Mouse (Mus musculus) forebrain, postnatal 0 days (tissue): ENCODE results near the gene Foxn2. TPM values are rescaled to one million over a fixed set of nuclear protein-coding genes. Genes with fewer than 3 reads are reported as not detected.

Source experiments
- ATAC-seq: fragments of 200-750 bp; cut with Nextera tagmentation; 2 replicates; pipeline ENCODE4 v1.8.0; 2017; ENCODE audit warnings: mild to moderate bottlenecking, moderate library complexity
- DNase-seq: peaks from one replicate; pipeline ENCODE4 v3.0.0-alpha.2; 2015
- H3K27ac ChIP-seq: fragments of 300-500 bp; sonication (generic); 2 replicates; pipeline ENCODE4 v1.5.1; 2014; ENCODE audit warnings: low read depth, mild to moderate bottlenecking, antibody characterized with exemption, low read length, moderate library complexity, mixed read lengths
- H3K27me3 ChIP-seq: fragments of 300-500 bp; sonication (generic); 2 replicates; pipeline ENCODE4 v1.6.1; 2014; ENCODE audit warnings: mild to moderate bottlenecking, low read length, mixed read lengths; ENCODE audit not compliant: insufficient read depth
- H3K36me3 ChIP-seq: fragments of 300-500 bp; sonication (generic); 2 replicates; pipeline ENCODE4 v1.6.1; 2014; ENCODE audit warnings: mild to moderate bottlenecking, moderate library complexity; ENCODE audit not compliant: insufficient read depth
- H3K4me1 ChIP-seq: fragments of 300-500 bp; sonication (generic); 2 replicates; pipeline ENCODE4 v1.6.1; 2014; ENCODE audit warnings: antibody characterized with exemption; ENCODE audit not compliant: insufficient read depth
- H3K4me2 ChIP-seq: fragments of 300-500 bp; sonication (generic); 2 replicates; pipeline ENCODE4 v1.6.1; 2014; ENCODE audit warnings: low read depth, mild to moderate bottlenecking, moderate library complexity
- H3K4me3 ChIP-seq: fragments of 300-500 bp; sonication (generic); 2 replicates; pipeline ENCODE4 v1.5.1; 2014; ENCODE audit warnings: low read depth, low read length, mixed read lengths
- H3K9ac ChIP-seq: fragments of 300-500 bp; sonication (generic); 2 replicates; pipeline ENCODE4 v1.6.1; 2014; ENCODE audit warnings: mild to moderate bottlenecking
- H3K9me3 ChIP-seq: fragments of 300-500 bp; sonication (generic); 2 replicates; pipeline ENCODE4 v1.6.1; 2016; ENCODE audit warnings: low read length
- CTCF ChIP-seq: sonication (generic); IDR thresholded peaks from 2 replicates; pipeline ENCODE4 v1.5.1; 2016; ENCODE audit warnings: antibody characterized with exemption, control low read depth, low read depth
- WGBS: fragments of 180-500 bp; shearing (Covaris S2); extraction: QIAGEN DNeasy Blood & Tissue Kit; methylation state at CpG from one replicate; pipeline ENCODE4 v1.1.7; 2014; 5-methylcytosine and 5-hydroxymethylcytosine counted together
- polyA plus RNA-seq: library from polyadenylated mRNA; unstranded; fragments of >200 nt; fragmentation: Nextera tagmentation; extraction: Ambion mirVana; gene quantifications from 2 replicates; pipeline ENCODE4 v1.2.1, GENCODE M21; 2015
- total RNA-seq: library from RNA; depleted of rRNA; stranded (reverse); fragments of >200 nt; gene quantifications from 2 replicates; pipeline ENCODE4 v1.2.3, GENCODE M21; 2014

Foxn2 gene
- total and polyA plus RNA-seq, 2 experiments from 2014 or later = 5.0 to 11.2 TPM

- Histone ChIP-seq H3K9me3 (no peaks in the 10 kb centered on the region), H3K36me3 (no peaks in the 10 kb centered on the region), H3K9ac (no peak overlapping the region), H3K27ac (no peak overlapping the region), H3K4me2 (no peak overlapping the region), H3K27me3 (no peaks in the 10 kb centered on the region), H3K4me1 (peaks cover 15% of the 10 kb centered on the region), H3K4me3 (no peak overlapping the region)
- ATAC-seq (no peak), DNase-seq (no peak)
- whole genome bisulfite sequencing = 99% methylated on average over 5 of the region's 5 CpGs
- TF ChIP-seq CTCF = no peak
Measured at GRCm38 (mm10) chr17:88492107-88492460, 51.6 kb downstream of the Foxn2 start.

- H3K4me2 ChIP-seq = peak overlapping the region; percentile 50
- 0 out of 2 replicates have a peak overlapping the region, but pooled peaks have one; percentile 22 for H3K4me3 ChIP-seq
- ATAC-seq = no peak
Measured at GRCm38 (mm10) chr17:88493551-88493950, 53.0 kb downstream of the Foxn2 start.

GRCm38 (mm10) chr17:88494121-88494771 is 53.7 kb downstream of the Foxn2 start:
- peak overlapping the region; percentile 22 for H3K4me3 ChIP-seq
- H3K9ac ChIP-seq = peak overlapping the region; percentile 62
- peak overlapping the region; percentile 50 for H3K4me2 ChIP-seq
- H3K9me3 ChIP-seq = no peaks in the 10 kb centered on the region
- TF ChIP-seq CTCF = 0 out of 2 replicates have a peak, but pooled peaks have one; percentile 1
- H3K4me1 ChIP-seq = peaks cover 15% of the 10 kb centered on the region
- WGBS = 4% methylated on average over 14 of the region's 14 CpGs
- no peaks in the 10 kb centered on the region for H3K36me3 ChIP-seq
- peak; percentile 87 for DNase-seq
- ATAC-seq = peak; percentile 97
- H3K27ac ChIP-seq = peak overlapping the region; percentile 87
- no peaks in the 10 kb centered on the region for H3K27me3 ChIP-seq

More at GRCm38 (mm10) chr17:88493551-88493950, 53.0 kb downstream of the Foxn2 start:
- 16% methylated on average over 9 of the region's 9 CpGs for WGBS
- Histone ChIP-seq H3K9me3 (no peaks in the 10 kb centered on the region), H3K4me1 (peaks cover 15% of the 10 kb centered on the region), H3K27me3 (no peaks in the 10 kb centered on the region), H3K9ac (0 out of 2 replicates have a peak overlapping the region, but pooled peaks have one; percentile 62), H3K27ac (peak overlapping the region; percentile 87), H3K36me3 (no peaks in the 10 kb centered on the region)
- DNase-seq = no peak
- no peak for TF ChIP-seq CTCF

GRCm38 (mm10) chr17:88494772-88495132 is 54.2 kb downstream of the Foxn2 start:
- TF ChIP-seq CTCF = no peak
- Histone ChIP-seq H3K27ac (peak overlapping the region; percentile 87), H3K9me3 (no peaks in the 10 kb centered on the region), H3K4me2 (peak overlapping the region; percentile 50), H3K27me3 (no peaks in the 10 kb centered on the region), H3K9ac (peak overlapping the region; percentile 62), H3K36me3 (no peaks in the 10 kb centered on the region), H3K4me3 (peak overlapping the region; percentile 20; the same call in 1 of the 2 replicates), H3K4me1 (peaks cover 15% of the 10 kb centered on the region)
- 23% methylated on average over 10 of the region's 10 CpGs for WGBS
- ATAC-seq (peak; percentile 23), DNase-seq (no peak)

GRCm38 (mm10) chr17:88498090-88498682 is 57.7 kb downstream of the Foxn2 start:
- Histone ChIP-seq H3K9ac (no peak overlapping the region), H3K4me2 (no peak overlapping the region), H3K27ac (no peak overlapping the region), H3K36me3 (no peaks in the 10 kb centered on the region), H3K4me3 (no peak overlapping the region), H3K27me3 (no peaks in the 10 kb centered on the region), H3K4me1 (peaks cover 15% of the 10 kb centered on the region), H3K9me3 (no peaks in the 10 kb centered on the region)
- 81% methylated on average over 5 of the region's 5 CpGs for WGBS
- DNase-seq (no peak), ATAC-seq (no peak)
- TF ChIP-seq CTCF = no peak

- no peak overlapping the region for H3K27ac ChIP-seq
- H3K4me3 ChIP-seq = no peak overlapping the region
- WGBS = 96% methylated on average over 13 of the region's 13 CpGs
- TF ChIP-seq CTCF = no peak
- H3K36me3 ChIP-seq = no peaks in the 10 kb centered on the region
- H3K4me2 ChIP-seq = no peak overlapping the region
- no peaks in the 10 kb centered on the region for H3K9me3 ChIP-seq
- no peaks in the 10 kb centered on the region for H3K27me3 ChIP-seq
- ATAC-seq = no peak
- H3K4me1 ChIP-seq = no peaks in the 10 kb centered on the region
- H3K9ac ChIP-seq = no peak overlapping the region
- no peak for DNase-seq
Measured at GRCm38 (mm10) chr17:88504056-88504455, 63.5 kb downstream of the Foxn2 start.

GRCm38 (mm10) chr17:88505275-88505723 is 64.8 kb downstream of the Foxn2 start:
- Histone ChIP-seq H3K27ac (0 out of 2 replicates have a peak overlapping the region, but pooled peaks have one; percentile 3), H3K4me2 (no peak overlapping the region), H3K4me3 (no peak overlapping the region), H3K9ac (no peak overlapping the region), H3K9me3 (no peaks in the 10 kb centered on the region), H3K4me1 (no peaks in the 10 kb centered on the region), H3K36me3 (no peaks in the 10 kb centered on the region), H3K27me3 (no peaks in the 10 kb centered on the region)
- TF ChIP-seq CTCF = no peak
- ATAC-seq (peak; percentile 91), DNase-seq (peak; percentile 67)
- WGBS = 19% methylated on average over 10 of the region's 10 CpGs
